Mouse (Mus musculus) limb, embryonic 15.5 days (tissue): ENCODE results near the gene D430042O09Rik. TPM values are rescaled to one million over a fixed set of nuclear protein-coding genes. Genes with fewer than 3 reads are reported as not detected.

ENCODE experiments used
- polyA plus RNA-seq: library from polyadenylated mRNA; unstranded; fragments of >200 nt; fragmentation: Nextera tagmentation; extraction: Ambion mirVana; gene quantifications from 2 replicates; pipeline ENCODE4 v1.2.1, GENCODE M21; 2015

D430042O09Rik gene
- polyA plus RNA-seq, 1 experiment from 2014 or later = 6.4 TPM

Other genes starting within 250 kb of the D430042O09Rik start
- 102 and 103 TPM in 2 replicates for gene Nsmce1, start 216.3 kb upstream of the D430042O09Rik start, polyA plus RNA-seq
- 11.4 and 11.9 TPM in 2 replicates for gene Il4ra, start 155.8 kb upstream of the D430042O09Rik start, polyA plus RNA-seq
- 0.61 and 0.92 TPM in 2 replicates for gene Il21r, start 104.5 kb upstream of the D430042O09Rik start, polyA plus RNA-seq
- gene Gtf3c1, start 108 bp upstream of the D430042O09Rik start, polyA plus RNA-seq = 22.4 and 26.0 TPM in 2 replicates